Mouse (Mus musculus) midbrain, embryonic 11.5 days (tissue): ENCODE measurements around the gene Gcc1. TPM values are rescaled to one million over a fixed set of nuclear protein-coding genes. Genes with fewer than 3 reads are reported as not detected.

Source experiments
- ATAC-seq: fragments of 200-750 bp; cut with Nextera tagmentation; 2 replicates; pipeline ENCODE4 v1.8.0; 2017; ENCODE audit warnings: moderate TSS enrichment, moderate library complexity; ENCODE audit not compliant: low FRiP score
- DNase-seq: peaks from one replicate; pipeline ENCODE4 v3.0.0; 2015; ENCODE audit warnings: low spot score; ENCODE audit errors: missing footprints
- H3K27ac ChIP-seq: fragments of 300-500 bp; sonication (generic); 2 replicates; pipeline ENCODE4 v1.5.1; 2014; ENCODE audit warnings: low read depth, low read length
- H3K27me3 ChIP-seq: fragments of 300-500 bp; sonication (generic); 2 replicates; pipeline ENCODE4 v1.6.1; 2014; ENCODE audit warnings: mild to moderate bottlenecking, low read length, moderate library complexity, mixed read lengths; ENCODE audit not compliant: control insufficient read depth, insufficient read depth
- H3K36me3 ChIP-seq: fragments of 300-500 bp; sonication (generic); 2 replicates; pipeline ENCODE4 v1.6.1; 2014; ENCODE audit warnings: mild to moderate bottlenecking, low read length, moderate library complexity, mixed read lengths; ENCODE audit not compliant: control insufficient read depth, insufficient read depth
- H3K4me1 ChIP-seq: fragments of 300-500 bp; sonication (generic); 2 replicates; pipeline ENCODE4 v1.6.1; 2014; ENCODE audit warnings: low read length; ENCODE audit not compliant: control insufficient read depth, insufficient read depth
- H3K4me2 ChIP-seq: fragments of 300-500 bp; sonication (generic); 2 replicates; pipeline ENCODE4 v1.6.1; 2014; ENCODE audit warnings: mild to moderate bottlenecking, moderate library complexity
- H3K4me3 ChIP-seq: fragments of 300-500 bp; sonication (generic); 2 replicates; pipeline ENCODE4 v1.5.1; 2014; ENCODE audit warnings: low read depth, low read length
- H3K9ac ChIP-seq: fragments of 300-500 bp; sonication (generic); 2 replicates; pipeline ENCODE4 v1.6.1; 2014; ENCODE audit warnings: low read length
- H3K9me3 ChIP-seq: fragments of 300-500 bp; sonication (generic); 2 replicates; pipeline ENCODE4 v1.6.1; 2016; ENCODE audit warnings: low read length; ENCODE audit not compliant: control insufficient read depth
- WGBS: fragments of 180-500 bp; shearing (Covaris S2); extraction: QIAGEN DNeasy Blood & Tissue Kit; methylation state at CpG from one replicate; pipeline ENCODE4 v1.1.7; 2014; 5-methylcytosine and 5-hydroxymethylcytosine counted together
- polyA plus RNA-seq: library from polyadenylated mRNA; unstranded; fragments of >200 nt; fragmentation: Nextera tagmentation; extraction: Ambion mirVana; gene quantifications from 2 replicates; pipeline ENCODE4 v1.2.1, GENCODE M21; 2014

Gene Gcc1
- polyA plus RNA-seq, result 8.2 and 8.9 TPM in 2 replicates

DNA sequence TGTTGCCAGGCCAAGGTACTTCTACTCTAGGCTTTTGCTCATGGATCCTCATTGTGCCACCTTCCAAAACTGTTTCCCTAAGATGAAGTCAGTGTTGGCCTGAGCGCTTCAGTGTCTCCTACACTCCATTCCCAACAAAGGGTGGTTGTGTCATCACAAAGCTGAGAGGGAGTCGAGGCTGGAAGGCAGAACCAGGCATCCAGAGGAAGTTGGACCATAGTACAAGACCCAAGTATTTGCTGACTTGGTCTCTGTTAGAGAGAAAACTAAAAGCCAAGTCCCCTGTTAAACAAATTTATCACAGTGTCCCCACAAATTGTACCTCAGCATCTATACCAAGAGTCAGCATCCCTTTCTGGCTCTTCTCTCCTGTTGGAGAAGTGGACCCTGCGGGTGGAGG lies at the start of gene Gcc1:
TSS of gene Gcc1 (minus strand) at position 101 of the 400 bp plus-strand sequence.
- Histone ChIP-seq H3K4me3 (no peak within 1 kb of the TSS), H3K4me1 (peaks cover 11% of the 10 kb centered on the region), H3K36me3 (peaks cover 3% of the 10 kb centered on the region; the same call in 1 of the 2 replicates), H3K27ac (no peak within 1 kb of the TSS), H3K9ac (no peak within 1 kb of the TSS), H3K9me3 (no peaks in the 10 kb centered on the region), H3K27me3 (no peaks in the 10 kb centered on the region), H3K4me2 (no peak within 1 kb of the TSS)
- DNase-seq (no peak), ATAC-seq (no peak)
- 88% methylated on average over 3 of the region's 3 CpGs for WGBS

DNA sequence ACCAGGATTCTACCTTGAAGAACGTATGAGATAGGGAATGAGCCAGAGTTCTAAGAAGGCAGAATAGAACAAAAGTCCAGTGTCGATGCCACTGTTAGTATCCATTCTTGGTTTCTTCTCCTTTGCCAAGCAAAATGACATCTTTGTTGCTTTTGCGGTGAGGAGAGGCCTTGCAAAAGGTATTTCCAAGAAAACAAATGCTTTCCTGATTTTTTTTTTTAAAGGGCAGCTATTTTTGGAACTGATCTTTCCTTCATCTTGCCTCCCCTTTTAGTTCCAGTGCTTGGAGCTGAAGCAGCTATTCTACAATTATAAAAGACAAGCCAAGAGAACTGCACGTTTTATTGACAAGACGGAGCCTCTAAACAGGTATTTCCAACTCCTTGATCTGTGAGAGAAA lies 46.6 kb upstream of the Gcc1 start, which contains the start of gene Snd1:
TSS of gene Snd1 (plus strand) at position 301 of the 400 bp plus-strand sequence.
- no peak within 1 kb of the TSS for H3K27ac ChIP-seq
- 94% methylated on average over 5 of the region's 5 CpGs for WGBS
- DNase-seq, result no peak
- no peak for ATAC-seq
- no peak within 1 kb of the TSS for H3K4me2 ChIP-seq
- no peak within 1 kb of the TSS for H3K9ac ChIP-seq
- no peaks in the 10 kb centered on the region for H3K36me3 ChIP-seq
- no peak within 1 kb of the TSS for H3K4me3 ChIP-seq
- peaks cover 6% of the 10 kb centered on the region; the same call in 1 of the 2 replicates for H3K4me1 ChIP-seq
- H3K9me3 ChIP-seq, result no peaks in the 10 kb centered on the region
- no peaks in the 10 kb centered on the region for H3K27me3 ChIP-seq

DNA sequence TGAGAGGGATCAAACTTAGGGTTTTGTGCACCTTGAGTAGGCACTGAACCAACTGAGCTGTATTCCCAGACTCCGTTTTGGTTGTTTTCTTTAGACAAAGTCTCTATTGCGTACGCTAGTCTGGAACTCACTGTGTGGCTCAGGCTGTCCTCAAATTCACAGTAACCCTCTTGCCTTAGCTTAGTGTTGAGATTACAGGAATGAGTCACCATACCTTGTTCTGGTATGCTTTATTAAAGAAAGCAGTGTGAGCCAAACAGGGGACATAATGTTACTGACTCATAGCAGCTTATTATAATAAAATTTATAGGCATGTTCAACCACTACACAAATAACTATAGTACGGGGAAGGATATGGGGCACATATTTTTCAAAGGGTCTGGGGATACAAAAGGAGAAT lies 46.0 kb upstream of the Gcc1 start:
- Histone ChIP-seq H3K27me3 (no peaks in the 10 kb centered on the region), H3K4me3 (no peak overlapping the region), H3K36me3 (no peaks in the 10 kb centered on the region), H3K9me3 (no peaks in the 10 kb centered on the region), H3K9ac (no peak overlapping the region), H3K4me1 (peaks cover 3% of the 10 kb centered on the region; the same call in 1 of the 2 replicates), H3K27ac (no peak overlapping the region), H3K4me2 (no peak overlapping the region)
- DNase-seq (no peak), ATAC-seq (no peak)
- 91% methylated on average over 4 of the region's 4 CpGs for WGBS

DNA sequence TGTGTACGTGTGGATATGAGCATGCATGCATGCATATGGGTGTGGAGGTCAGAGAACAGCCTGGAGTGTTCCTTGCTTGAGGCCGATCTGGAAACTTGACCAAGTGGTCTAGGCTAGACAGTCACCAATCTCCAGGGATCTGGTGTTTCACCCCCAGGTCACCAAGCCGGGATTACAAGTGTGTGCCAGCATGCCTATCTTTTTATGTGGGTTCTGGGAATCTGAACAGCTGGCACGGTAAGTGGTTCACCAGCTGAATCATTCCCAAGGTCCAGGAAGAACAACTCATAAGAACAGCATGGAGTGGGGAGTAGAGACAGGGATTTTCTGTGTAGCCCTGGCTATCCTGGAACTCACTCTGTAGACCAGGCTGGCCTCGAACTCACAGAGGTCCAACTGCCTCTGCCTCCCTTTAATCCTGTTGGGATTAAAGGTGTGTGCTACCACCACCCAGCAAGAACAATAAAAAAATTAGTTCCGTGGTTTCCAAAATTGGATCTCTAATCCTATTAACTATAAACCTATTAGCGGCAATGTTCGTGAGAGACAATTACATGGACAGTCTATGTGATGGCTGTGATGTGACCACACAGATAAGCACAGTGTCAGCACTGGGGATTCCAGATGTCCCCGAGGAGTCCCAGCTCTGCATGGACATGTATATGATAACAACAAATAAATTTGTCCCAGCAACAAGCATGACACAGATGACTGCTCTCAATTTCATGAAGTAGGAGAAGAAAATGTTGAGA lies 43.3 kb upstream of the Gcc1 start:
- H3K36me3 ChIP-seq, result no peaks in the 10 kb centered on the region
- H3K4me2 ChIP-seq, result no peak overlapping the region
- no peak overlapping the region for H3K4me3 ChIP-seq
- H3K9ac ChIP-seq, result no peak overlapping the region
- DNase-seq, result no peak
- H3K27me3 ChIP-seq, result no peaks in the 10 kb centered on the region
- WGBS, result 84% methylated on average over 9 of the region's 9 CpGs
- no peak overlapping the region for H3K27ac ChIP-seq
- no peaks in the 10 kb centered on the region for H3K4me1 ChIP-seq
- no peaks in the 10 kb centered on the region for H3K9me3 ChIP-seq
- no peak for ATAC-seq

DNA sequence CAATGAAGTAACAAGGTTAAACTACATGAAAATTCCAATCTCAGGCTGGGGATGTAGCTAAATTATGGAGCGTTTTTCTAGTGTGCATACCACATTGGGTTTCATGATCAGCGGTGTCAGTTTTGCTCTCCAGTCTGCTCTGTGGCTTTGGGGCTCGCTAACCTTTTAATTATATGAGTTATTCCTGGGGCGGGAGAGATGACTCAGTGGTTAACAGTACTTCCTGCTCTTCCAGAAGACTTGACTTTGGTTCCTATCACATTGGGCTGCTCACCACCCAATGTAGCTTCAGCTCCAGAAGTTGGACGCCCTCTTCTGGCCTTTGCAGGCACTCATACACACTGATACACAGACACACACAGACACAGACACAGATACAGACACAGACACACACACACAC lies 42.4 kb upstream of the Gcc1 start:
- WGBS, result 82% methylated on average over 5 of the region's 5 CpGs
- Histone ChIP-seq H3K36me3 (no peaks in the 10 kb centered on the region), H3K9me3 (no peaks in the 10 kb centered on the region), H3K27me3 (no peaks in the 10 kb centered on the region), H3K4me2 (no peak overlapping the region), H3K9ac (no peak overlapping the region), H3K27ac (no peak overlapping the region), H3K4me1 (no peaks in the 10 kb centered on the region), H3K4me3 (no peak overlapping the region)
- ATAC-seq (no peak), DNase-seq (no peak)

DNA sequence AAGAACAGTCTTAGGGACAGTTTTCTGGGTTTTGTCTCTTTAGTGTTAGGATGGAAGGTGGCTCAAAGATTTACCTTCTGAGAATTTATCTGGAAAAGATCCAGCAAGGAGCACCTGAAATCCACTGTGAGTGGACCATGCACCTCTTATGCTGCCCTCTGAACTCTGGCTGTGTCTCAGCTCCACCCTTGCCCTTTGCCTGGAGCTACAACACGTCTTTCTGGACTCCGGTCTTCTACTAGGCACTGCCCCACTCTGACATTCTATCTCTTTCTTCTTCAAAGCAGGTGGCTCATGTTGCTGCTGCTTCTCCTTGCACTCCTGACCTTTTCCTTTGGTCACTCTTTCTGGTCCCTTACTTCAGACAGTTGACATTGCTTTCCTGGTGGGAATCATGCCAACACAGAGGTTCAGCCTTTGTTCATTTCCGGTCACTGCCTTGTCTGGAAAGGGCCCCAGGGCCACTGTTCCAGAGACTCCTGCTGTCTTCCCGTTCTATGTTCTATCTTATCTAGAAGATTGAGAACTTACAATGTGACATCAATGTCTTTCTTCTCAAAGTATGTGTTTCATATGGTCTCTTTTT lies 41.9 kb upstream of the Gcc1 start:
- Histone ChIP-seq H3K36me3 (no peaks in the 10 kb centered on the region), H3K4me1 (no peaks in the 10 kb centered on the region), H3K4me3 (no peak overlapping the region), H3K9ac (no peak overlapping the region), H3K4me2 (no peak overlapping the region), H3K27me3 (no peaks in the 10 kb centered on the region), H3K27ac (no peak overlapping the region), H3K9me3 (no peaks in the 10 kb centered on the region)
- WGBS, result 78% methylated on average over 4 of the region's 4 CpGs
- ATAC-seq, result no peak
- no peak for DNase-seq

DNA sequence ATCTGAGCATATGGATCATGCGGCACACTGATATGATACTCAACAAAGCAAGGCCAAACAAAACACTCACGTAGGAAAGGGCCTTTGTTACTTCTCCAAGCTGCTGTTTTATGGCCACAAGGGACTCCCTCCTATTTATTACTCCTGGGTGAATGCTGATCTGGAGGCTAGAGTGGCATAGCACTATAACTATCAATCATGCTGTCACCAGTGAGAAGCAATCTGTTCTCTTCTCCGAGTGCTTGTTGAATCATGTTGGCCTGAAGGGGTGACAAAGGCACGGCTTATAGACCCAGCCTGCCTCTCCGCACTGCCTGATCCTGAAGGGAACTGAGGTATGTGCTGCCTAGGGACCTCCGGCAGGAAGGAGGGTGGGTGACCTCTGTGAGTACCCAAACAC lies 36.4 kb upstream of the Gcc1 start:
- Histone ChIP-seq H3K4me2 (no peak overlapping the region), H3K27me3 (no peaks in the 10 kb centered on the region), H3K9me3 (no peaks in the 10 kb centered on the region), H3K9ac (no peak overlapping the region), H3K27ac (no peak overlapping the region), H3K4me3 (no peak overlapping the region), H3K4me1 (no peaks in the 10 kb centered on the region), H3K36me3 (no peaks in the 10 kb centered on the region)
- no peak for ATAC-seq
- DNase-seq, result no peak
- 77% methylated on average over 6 of the region's 6 CpGs for WGBS

DNA sequence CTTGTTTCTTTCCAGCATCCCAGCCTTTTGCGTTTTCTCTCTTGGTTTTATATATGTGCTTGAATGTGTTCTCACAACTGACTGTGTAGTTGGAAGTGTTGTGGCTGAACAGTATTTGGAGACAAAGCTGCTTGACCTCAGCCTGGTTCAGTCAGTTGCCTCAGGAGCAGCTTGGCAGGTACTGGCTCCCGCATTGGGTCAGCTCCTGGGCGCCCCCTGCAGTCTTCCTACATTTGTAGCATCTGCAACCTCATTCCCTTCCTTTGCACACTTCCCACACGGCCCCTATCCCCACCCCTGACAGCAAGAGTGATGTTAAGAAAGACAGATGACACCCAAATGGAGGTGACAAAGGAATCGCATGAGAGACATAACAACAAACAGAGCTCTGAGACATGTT lies 32.3 kb upstream of the Gcc1 start:
- no peak overlapping the region for H3K4me2 ChIP-seq
- H3K4me3 ChIP-seq, result no peak overlapping the region
- no peaks in the 10 kb centered on the region for H3K9me3 ChIP-seq
- no peak overlapping the region for H3K9ac ChIP-seq
- no peaks in the 10 kb centered on the region for H3K27me3 ChIP-seq
- peak; percentile 88 for DNase-seq
- no peaks in the 10 kb centered on the region for H3K4me1 ChIP-seq
- no peaks in the 10 kb centered on the region for H3K36me3 ChIP-seq
- 17% methylated on average over 5 of the region's 5 CpGs for WGBS
- 0 out of 2 replicates have a peak, but pooled peaks have one; percentile 38 for ATAC-seq
- H3K27ac ChIP-seq, result no peak overlapping the region

DNA sequence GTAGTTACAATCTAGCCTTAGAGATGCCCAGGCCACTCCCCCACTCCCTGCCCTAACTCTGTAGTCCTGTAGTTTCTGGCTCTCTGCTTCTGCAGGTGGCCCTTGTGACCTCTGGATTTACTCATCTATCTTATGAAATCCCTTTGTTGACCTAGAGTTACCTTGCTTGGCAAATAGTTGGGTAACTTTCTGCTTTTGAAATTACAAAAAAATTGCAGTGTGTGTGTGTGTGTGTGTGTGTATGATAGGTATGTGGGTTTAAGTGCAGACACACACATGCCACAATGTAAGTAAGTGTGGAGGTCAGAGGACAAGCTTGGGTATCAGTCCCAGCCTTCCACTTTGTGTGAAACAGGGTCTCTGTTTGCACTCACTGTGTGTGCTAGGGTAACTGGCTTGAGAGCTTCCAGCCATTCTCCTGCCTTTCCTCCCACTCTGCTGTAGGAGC lies 31.1 kb upstream of the Gcc1 start:
- Histone ChIP-seq H3K9ac (no peak overlapping the region), H3K36me3 (no peaks in the 10 kb centered on the region), H3K4me1 (no peaks in the 10 kb centered on the region), H3K4me2 (no peak overlapping the region), H3K9me3 (no peaks in the 10 kb centered on the region), H3K4me3 (no peak overlapping the region), H3K27me3 (no peaks in the 10 kb centered on the region), H3K27ac (no peak overlapping the region)
- no peak for DNase-seq
- no peak for ATAC-seq
